Mouse (Mus musculus): ENCODE data around the gene Axin2. TPM values are rescaled to one million over a fixed set of nuclear protein-coding genes. Genes with fewer than 3 reads are reported as not detected.

Axin2 gene
- total RNA-seq, 4 experiments from 2014 or later, result 3.7 to 7.3 (median 4.8) TPM

DNA sequence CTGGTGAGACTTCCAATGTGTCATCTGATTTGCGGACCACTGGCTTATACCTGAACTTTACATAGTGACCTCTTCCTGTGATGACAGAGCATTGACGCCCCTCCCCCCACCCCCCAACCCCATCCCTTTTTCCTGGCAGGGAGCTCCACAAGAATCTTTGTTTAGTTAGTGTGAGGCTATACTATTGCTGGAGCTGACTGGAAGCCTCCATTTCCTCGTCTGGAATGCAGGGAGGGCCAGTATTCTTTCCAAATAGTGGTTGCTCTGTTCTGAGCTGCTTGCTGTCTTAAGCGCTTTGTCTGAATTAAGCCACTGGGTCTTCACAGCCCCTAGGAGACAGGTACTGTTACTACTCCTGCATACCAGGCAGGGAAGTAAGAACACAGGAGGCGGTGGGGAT, 53.7 kb downstream of the Axin2 start:
- DNase-seq (ENCODE audit: low spot score), result no peak

DNA sequence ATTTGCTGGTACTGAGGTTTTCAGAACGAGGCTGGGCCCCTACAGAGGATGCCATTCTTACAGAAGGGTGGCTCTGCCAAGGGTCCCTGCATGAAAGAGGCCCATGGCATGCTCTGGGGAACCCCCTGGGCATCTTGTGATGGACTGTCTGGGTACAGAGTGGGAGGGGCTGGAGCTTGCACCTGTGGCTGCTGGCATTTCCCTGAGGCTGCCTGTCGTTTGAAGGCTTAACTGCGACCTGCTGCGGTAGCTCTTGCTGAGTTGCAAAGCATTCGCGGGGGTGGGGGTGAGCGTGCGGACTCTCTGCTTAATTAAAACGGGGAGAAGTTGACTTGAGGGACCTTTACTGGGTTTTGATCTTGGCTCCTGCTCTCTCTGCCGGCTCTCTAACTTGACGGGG, 55.4 kb downstream of the Axin2 start:
- no peak for DNase-seq (ENCODE audit: low spot score)

DNA sequence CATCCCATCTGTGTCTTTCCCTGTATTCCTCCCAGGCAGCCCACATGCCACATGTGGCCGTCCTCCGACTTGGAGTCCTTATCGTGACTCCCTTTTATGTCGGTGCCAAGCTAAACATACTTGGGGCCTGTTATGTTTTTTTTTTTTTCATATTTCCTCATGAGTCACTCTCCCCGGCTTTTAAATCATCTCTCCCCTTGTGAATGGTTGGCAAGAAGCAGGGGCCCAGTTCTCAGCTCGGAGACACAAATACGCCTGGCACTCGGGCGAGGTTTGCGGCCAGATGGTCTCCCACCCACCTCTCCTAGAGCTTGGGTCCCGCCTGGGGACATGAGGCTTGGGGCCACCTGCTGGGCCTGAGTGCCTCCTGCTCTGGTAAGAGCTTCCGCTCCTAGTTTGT, 60.4 kb downstream of the Axin2 start:
- DNase-seq (ENCODE audit: low spot score), result peak; percentile 38

DNA sequence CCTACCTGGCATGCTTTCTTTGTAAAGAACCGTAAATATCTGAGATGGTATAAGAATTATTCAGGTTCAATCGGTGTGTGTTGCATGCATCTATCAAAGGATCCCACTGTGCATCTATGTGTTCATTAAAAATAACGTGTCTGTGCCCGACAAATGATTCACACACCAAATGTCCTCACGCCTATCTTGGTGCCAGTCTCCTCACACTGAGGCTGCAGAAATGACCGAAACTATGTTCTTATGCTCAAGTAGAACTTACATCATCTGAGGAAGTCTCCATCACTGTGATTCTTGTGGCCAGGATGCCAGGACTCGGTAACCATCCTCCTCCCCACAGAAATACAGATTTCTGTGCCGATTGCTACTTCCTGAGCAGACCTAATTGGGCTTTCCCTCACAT, 60.9 kb downstream of the Axin2 start:
- no peak for DNase-seq (ENCODE audit: low spot score)

DNA sequence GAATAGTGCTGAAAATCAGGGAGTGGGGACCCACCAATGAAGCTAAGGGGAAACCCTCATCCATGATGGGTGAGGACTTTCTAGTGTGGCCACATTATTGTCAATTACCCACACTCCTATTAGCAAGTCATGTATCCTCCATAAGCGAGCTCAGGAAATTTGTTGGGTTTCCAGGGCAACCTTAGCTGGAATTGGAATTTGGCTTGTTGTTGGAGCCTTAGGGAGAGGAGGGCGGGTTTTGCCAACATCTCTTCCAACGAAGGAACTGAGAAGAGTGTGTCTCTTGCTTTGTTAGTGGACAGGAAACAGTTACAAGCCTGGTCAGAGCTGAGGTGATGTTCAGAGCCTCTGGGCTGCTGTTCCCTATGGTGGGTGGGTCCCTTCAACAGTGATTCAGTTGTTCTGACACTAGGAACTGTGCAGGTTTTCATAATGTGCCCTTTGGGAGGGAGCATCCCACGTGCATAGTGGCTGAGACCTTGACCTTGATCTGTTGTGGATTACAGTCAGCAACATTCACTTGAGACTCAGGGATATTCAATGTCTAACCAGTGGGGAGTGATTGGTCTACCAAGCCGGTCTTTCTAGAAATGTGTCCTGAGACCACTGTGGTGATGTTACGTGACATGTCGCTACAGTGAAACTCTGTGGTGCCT, 63.4 kb downstream of the Axin2 start:
- no peak for DNase-seq (ENCODE audit: low spot score)

DNA sequence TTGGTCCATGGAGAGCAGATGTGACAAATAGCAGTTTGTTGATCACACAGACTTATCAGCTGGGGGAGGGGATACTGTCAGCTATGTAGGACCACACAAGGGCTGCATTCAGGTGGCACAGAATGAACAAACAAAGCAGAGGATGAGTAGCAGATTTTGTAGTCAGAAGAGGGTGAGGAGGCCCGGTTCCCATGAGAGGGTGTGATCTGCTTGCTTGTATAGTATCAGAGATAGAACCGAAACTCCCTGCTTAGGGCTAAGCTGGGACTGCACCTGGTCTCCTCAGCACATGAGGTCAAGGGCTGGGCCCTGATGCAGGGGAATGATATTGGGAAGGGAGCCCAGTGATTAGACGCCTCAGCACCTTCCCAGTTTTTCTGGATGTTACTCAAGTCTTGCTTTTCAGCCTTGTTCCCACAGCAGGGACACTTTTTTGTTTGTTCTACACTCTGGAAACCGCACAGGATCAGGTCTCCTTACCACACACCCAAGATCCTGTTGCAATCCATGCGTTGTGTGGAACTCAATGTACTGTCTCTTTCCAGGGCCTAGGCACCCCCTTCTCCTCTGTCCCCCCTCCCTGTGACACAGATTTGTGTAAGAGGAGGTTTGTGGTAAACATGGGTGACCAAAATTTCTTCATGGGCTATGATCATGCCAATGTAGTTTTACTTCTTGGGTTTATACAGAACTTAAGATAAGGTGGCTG, 64.7 kb downstream of the Axin2 start:
- DNase-seq (ENCODE audit: low spot score), result no peak

DNA sequence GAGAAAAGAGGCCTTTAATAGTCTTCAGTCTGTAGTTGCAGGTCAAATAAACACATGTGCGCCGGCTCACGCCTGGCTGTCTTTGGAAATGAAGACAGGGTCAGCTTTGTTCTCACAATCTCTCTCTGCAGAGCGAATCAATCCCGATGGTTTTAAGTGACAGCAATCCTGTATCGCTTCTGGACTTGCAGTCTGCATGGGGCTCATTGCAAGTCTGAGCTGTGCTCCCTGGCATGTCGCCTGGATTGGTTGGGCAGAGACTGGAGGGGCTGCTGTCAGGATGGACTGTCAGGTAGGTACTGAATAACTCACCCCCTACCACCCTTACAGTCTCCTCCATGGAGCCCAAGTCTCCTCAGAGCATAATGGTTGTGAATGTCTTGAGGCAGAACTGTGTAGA, 65.7 kb downstream of the Axin2 start:
- no peak for DNase-seq (ENCODE audit: low spot score)

DNA sequence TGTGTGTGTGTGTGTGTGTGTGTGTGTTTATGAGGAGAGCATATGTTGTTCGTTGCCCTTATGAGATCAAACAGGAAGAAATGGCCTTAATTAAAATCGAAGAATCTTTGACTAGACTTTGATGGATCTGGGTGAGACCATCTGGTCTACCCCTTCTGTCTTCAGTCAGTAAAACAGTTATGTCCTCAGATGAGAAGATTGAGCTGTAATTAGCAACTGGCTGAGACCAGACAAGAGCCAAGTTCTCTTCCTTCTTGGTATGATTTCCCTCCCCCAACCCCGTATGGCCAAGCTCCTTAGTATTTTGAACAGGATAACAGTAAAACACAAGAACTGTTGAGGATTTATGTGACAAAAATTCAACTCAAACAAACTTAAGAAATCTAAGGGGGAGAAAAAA, 67.1 kb downstream of the Axin2 start:
- no peak for DNase-seq (ENCODE audit: low spot score)

DNA sequence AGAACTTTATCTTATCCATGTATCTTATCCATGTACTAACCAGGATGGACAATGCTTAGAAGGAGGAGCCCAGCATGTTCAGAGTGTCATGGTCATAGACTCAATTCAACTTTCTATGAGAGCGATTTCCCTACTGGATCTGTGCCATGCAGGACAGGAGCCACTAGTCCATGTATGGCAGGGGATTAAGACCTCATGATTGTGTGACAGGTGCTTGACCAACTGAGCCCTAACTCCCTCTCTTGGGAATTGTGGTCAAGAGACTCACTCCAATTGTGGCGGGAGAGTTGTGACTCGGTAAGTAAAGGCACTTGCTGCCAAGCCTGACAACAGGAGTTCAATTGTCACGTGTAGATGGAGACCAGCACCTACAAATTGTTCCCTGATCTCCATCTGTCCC, 67.6 kb downstream of the Axin2 start:
- no peak for DNase-seq (ENCODE audit: low spot score)

DNA sequence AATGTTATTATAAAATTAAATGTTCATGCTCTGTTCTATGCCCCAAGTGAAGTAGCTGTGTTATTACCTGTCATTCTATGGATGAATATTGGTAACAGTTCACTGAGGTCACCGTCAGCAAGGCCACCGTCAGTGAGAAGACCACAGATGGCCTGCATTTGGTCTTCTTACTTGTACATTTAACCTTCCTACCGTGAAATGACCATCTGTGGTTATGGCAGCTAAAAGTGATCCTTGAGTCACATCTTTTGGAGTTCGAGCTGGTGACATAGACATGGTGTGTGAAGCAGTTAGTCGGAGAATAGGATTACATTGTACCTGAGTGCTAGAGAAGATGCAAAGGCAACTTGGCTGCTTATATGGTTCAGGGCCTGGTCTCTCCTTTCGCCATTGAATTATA, 68.1 kb downstream of the Axin2 start:
- DNase-seq (ENCODE audit: low spot score), result no peak

DNA sequence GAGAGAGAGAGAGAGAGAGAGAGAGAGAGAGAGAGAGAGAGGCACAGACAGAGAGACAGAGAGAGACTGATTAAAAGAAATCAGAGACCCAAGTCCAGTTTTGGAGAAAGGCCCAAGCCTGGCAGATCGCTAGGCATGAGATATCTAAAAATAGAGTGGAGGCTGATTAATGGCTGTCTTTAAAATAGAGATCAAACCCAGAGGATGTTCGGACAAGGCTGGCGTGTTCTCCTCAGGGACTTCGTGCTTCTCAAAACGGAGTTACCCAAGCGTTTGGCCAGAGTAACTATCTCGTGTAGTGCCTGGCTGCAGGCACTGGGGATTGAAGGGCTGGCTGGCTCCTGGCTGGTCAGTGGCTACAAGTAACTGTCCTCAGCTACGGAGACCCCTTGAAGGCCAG, 69.8 kb downstream of the Axin2 start:
- DNase-seq (ENCODE audit: low spot score), result peak; percentile 22

DNA sequence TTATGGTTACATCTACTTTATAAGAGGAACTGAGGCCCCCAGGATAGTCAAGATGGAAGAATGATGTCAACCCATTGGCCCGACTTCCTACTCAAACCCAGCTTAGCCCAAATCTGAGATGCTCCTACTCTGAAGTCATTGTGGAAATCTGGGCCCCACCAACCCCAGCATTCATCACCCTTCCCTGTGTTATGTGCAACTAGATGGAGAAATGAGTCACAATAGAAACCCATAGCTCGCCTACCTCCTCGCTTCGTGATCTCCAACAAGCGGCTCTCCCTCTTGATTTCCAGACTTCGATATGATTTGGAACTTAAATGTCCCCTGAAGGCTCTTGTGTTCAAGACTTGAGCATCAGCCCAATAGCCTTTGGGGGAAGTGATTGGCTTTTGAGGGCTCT, 73.3 kb downstream of the Axin2 start:
- DNase-seq (ENCODE audit: low spot score), result no peak

DNA sequence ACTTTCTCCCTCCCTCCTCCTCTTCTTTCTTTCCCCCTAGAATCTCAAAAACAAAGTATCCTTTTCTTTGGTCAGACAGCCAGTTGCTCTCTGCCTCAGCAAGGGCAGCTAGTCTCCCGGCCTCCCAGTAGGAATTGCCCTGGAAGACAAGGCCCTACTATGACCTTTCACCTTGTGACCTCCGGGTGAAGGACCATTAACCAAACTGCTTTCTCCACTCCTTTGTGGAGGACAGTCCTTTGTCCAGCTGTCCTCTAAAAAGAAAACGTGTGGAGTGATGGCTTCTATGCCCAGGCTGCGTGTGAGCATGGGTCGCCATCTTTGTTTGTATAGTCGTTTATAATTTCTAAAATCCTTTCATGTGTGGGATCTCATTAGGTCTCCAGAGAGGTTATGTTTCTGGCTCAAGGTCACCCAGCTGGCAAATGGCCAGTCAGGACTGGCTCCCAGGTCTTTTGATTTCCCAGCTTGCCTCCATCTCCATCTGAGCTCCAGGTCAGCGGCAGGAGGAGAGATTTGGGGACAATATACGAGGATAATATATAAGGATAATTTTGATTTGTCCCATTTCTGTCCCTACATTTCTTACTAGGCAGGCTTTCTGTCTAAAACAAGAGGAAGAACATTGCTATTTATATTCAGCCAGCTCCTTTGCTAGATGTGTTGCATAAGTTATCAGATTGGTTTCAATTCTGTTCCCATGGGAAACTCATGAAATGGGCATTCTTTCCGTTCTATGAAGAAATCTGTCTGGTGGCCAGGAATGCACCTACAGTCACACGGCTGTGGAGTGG, 75.2 kb downstream of the Axin2 start:
- DNase-seq (ENCODE audit: low spot score), result no peak

DNA sequence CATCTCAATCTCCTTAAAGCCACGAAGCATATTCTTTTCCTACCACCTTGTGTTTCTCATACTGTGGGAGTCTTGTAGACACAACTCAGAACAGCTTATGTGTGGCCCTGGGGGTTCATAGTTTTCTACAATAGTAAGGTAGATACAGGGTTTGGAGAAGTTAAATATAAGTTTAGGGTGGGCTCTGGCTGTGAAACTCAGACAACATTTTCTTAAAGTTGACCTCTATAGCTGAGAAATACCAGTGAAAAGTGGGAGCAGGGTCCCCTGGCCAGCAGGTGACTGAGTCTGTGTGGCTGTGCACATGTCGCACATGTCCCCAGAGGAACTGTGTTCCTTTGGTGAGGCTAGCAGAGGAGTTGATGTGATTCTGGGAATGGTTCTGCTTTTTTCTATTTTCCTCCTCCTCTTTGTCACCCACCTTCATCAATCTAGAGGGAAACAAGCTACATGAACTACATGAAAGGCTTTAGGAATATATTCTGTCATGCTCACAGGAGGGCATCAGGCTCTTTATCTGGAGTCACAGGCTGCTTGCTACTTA, 75.9 kb downstream of the Axin2 start:
- no peak for DNase-seq (ENCODE audit: low spot score)

DNA sequence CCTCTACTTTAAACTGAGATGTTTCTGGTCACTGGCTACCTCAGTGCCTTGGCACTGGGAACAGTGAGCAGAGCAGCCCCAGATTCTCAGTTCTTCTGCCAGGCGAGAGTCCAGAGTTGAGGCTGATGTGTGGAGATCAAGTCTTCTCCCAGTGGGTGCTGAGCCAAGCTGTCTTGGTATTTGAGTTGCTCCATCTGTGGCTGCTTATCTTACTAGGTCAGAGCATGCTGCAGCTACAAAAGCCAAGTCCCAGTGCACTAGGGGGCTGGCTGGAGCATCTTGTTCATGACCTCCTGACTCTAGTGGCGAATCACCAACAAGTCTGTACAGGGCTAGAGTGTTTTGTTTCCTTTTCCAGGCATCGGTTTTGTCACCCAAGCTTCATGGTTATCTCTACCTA, 77.7 kb downstream of the Axin2 start:
- peak; percentile 70 for DNase-seq (ENCODE audit: low spot score)

Other genes with a start within 250 kb of the Axin2 start
- gene E030025P04Rik, start 224.0 kb downstream of the Axin2 start, total RNA-seq (2022), result not detected